Mouse (Mus musculus): ENCODE data around the gene Cradd. TPM values are rescaled to one million over a fixed set of nuclear protein-coding genes. Genes with fewer than 3 reads are reported as not detected.

Cradd gene
- polyA plus RNA-seq, 1 experiment from 2014 or later, result 12.9 TPM

- 29% methylated on average over 6 of the region's 6 CpGs for WGBS
- no peak for ATAC-seq (ENCODE audit: borderline replicate concordance, extremely low read depth, low FRiP score, low TSS enrichment)
- H3K27ac ChIP-seq, result no peak overlapping the region
- H3K4me3 ChIP-seq, result no peak overlapping the region
- H3K4me2 ChIP-seq, result no peak overlapping the region
- no peak overlapping the region for H3K9ac ChIP-seq
- no peaks in the 10 kb centered on the region for H3K9me3 ChIP-seq
- H3K36me3 ChIP-seq, result no peaks in the 10 kb centered on the region
- no peaks in the 10 kb centered on the region for H3K27me3 ChIP-seq
- no peaks in the 10 kb centered on the region for H3K4me1 ChIP-seq
Measured at GRCm38 (mm10) chr10:95355678-95356268, 31.8 kb upstream of the Cradd start.

- no peaks in the 10 kb centered on the region for H3K9me3 ChIP-seq
- ATAC-seq (ENCODE audit: borderline replicate concordance, extremely low read depth, low FRiP score, low TSS enrichment), result no peak
- no peak overlapping the region for H3K9ac ChIP-seq
- no peak overlapping the region for H3K4me3 ChIP-seq
- H3K27ac ChIP-seq, result no peak overlapping the region
- H3K27me3 ChIP-seq, result no peaks in the 10 kb centered on the region
- no peaks in the 10 kb centered on the region for H3K36me3 ChIP-seq
- no peaks in the 10 kb centered on the region for H3K4me1 ChIP-seq
- no peak overlapping the region for H3K4me2 ChIP-seq
Measured at GRCm38 (mm10) chr10:95354673-95355072, 30.7 kb upstream of the Cradd start.

GRCm38 (mm10) chr10:95354047-95354446, 30.1 kb upstream of the Cradd start:
- Histone ChIP-seq H3K27ac (no peak overlapping the region), H3K4me2 (no peak overlapping the region), H3K4me1 (no peaks in the 10 kb centered on the region), H3K36me3 (no peaks in the 10 kb centered on the region), H3K27me3 (no peaks in the 10 kb centered on the region), H3K9me3 (no peaks in the 10 kb centered on the region), H3K4me3 (no peak overlapping the region), H3K9ac (no peak overlapping the region)
- WGBS, result 82% methylated on average over 6 of the region's 6 CpGs
- no peak for ATAC-seq (ENCODE audit: borderline replicate concordance, extremely low read depth, low FRiP score, low TSS enrichment)

- Histone ChIP-seq H3K36me3 (no peaks in the 10 kb centered on the region), H3K4me3 (no peak overlapping the region), H3K27ac (no peak overlapping the region), H3K9ac (no peak overlapping the region), H3K4me1 (no peaks in the 10 kb centered on the region), H3K4me2 (no peak overlapping the region), H3K9me3 (no peaks in the 10 kb centered on the region), H3K27me3 (no peaks in the 10 kb centered on the region)
- ATAC-seq (ENCODE audit: borderline replicate concordance, extremely low read depth, low FRiP score, low TSS enrichment), result no peak
- WGBS, result 54% methylated on average over 3 of the region's 3 CpGs
Measured at GRCm38 (mm10) chr10:95348457-95348856, 24.5 kb upstream of the Cradd start.

GRCm38 (mm10) chr10:95347776-95348175, 23.8 kb upstream of the Cradd start:
- Histone ChIP-seq H3K4me2 (no peak overlapping the region), H3K27me3 (no peaks in the 10 kb centered on the region), H3K36me3 (no peaks in the 10 kb centered on the region), H3K9me3 (no peaks in the 10 kb centered on the region), H3K9ac (no peak overlapping the region), H3K27ac (no peak overlapping the region), H3K4me1 (no peaks in the 10 kb centered on the region), H3K4me3 (no peak overlapping the region)
- 65% methylated on average over 3 of the region's 3 CpGs for WGBS
- no peak for ATAC-seq (ENCODE audit: borderline replicate concordance, extremely low read depth, low FRiP score, low TSS enrichment)

- H3K9ac ChIP-seq, result no peak overlapping the region
- no peak for ATAC-seq (ENCODE audit: borderline replicate concordance, extremely low read depth, low FRiP score, low TSS enrichment)
- no peaks in the 10 kb centered on the region for H3K9me3 ChIP-seq
- no peaks in the 10 kb centered on the region for H3K4me1 ChIP-seq
- H3K27me3 ChIP-seq, result no peaks in the 10 kb centered on the region
- WGBS, result 79% methylated on average over 10 of the region's 10 CpGs
- H3K4me2 ChIP-seq, result no peak overlapping the region
- H3K27ac ChIP-seq, result no peak overlapping the region
- H3K4me3 ChIP-seq, result no peak overlapping the region
- no peaks in the 10 kb centered on the region for H3K36me3 ChIP-seq
Measured at GRCm38 (mm10) chr10:95342833-95343590, 19.1 kb upstream of the Cradd start.

GRCm38 (mm10) chr10:95340676-95341075, 16.7 kb upstream of the Cradd start:
- no peak for ATAC-seq (ENCODE audit: borderline replicate concordance, extremely low read depth, low FRiP score, low TSS enrichment)
- peaks cover 7% of the 10 kb centered on the region; the same call in 1 of the 2 replicates for H3K4me1 ChIP-seq
- H3K4me2 ChIP-seq, result no peak overlapping the region
- H3K9ac ChIP-seq, result no peak overlapping the region
- no peaks in the 10 kb centered on the region for H3K27me3 ChIP-seq
- no peaks in the 10 kb centered on the region for H3K9me3 ChIP-seq
- H3K36me3 ChIP-seq, result no peaks in the 10 kb centered on the region
- no peak overlapping the region for H3K27ac ChIP-seq
- H3K4me3 ChIP-seq, result no peak overlapping the region
- WGBS, result 87% methylated on average over 4 of the region's 4 CpGs

- Histone ChIP-seq H3K4me3 (no peak overlapping the region), H3K4me1 (peaks cover 7% of the 10 kb centered on the region; the same call in 1 of the 2 replicates), H3K36me3 (no peaks in the 10 kb centered on the region), H3K9me3 (no peaks in the 10 kb centered on the region), H3K27me3 (no peaks in the 10 kb centered on the region), H3K9ac (no peak overlapping the region), H3K4me2 (no peak overlapping the region), H3K27ac (no peak overlapping the region)
- no peak for ATAC-seq (ENCODE audit: borderline replicate concordance, extremely low read depth, low FRiP score, low TSS enrichment)
- 73% methylated on average over 5 of the region's 5 CpGs for WGBS
Measured at GRCm38 (mm10) chr10:95337589-95337988, 13.7 kb upstream of the Cradd start.

GRCm38 (mm10) chr10:95336781-95337544, 13.0 kb upstream of the Cradd start:
- H3K27ac ChIP-seq, result no peak overlapping the region
- no peak for ATAC-seq (ENCODE audit: borderline replicate concordance, extremely low read depth, low FRiP score, low TSS enrichment)
- H3K27me3 ChIP-seq, result no peaks in the 10 kb centered on the region
- no peaks in the 10 kb centered on the region for H3K36me3 ChIP-seq
- no peak overlapping the region for H3K4me3 ChIP-seq
- 11% methylated on average over 4 of the region's 4 CpGs for WGBS
- H3K9me3 ChIP-seq, result no peaks in the 10 kb centered on the region
- H3K4me1 ChIP-seq, result peaks cover 7% of the 10 kb centered on the region; the same call in 1 of the 2 replicates
- no peak overlapping the region for H3K4me2 ChIP-seq
- no peak overlapping the region for H3K9ac ChIP-seq

GRCm38 (mm10) chr10:95334826-95335225, 10.9 kb upstream of the Cradd start:
- H3K36me3 ChIP-seq, result no peaks in the 10 kb centered on the region
- no peak overlapping the region for H3K4me2 ChIP-seq
- no peak overlapping the region for H3K27ac ChIP-seq
- H3K9ac ChIP-seq, result no peak overlapping the region
- H3K27me3 ChIP-seq, result no peaks in the 10 kb centered on the region
- 54% methylated on average over 1 of the region's 1 CpGs for WGBS
- no peak overlapping the region for H3K4me3 ChIP-seq
- H3K9me3 ChIP-seq, result no peaks in the 10 kb centered on the region
- H3K4me1 ChIP-seq, result peaks cover 7% of the 10 kb centered on the region; the same call in 1 of the 2 replicates
- no peak for ATAC-seq (ENCODE audit: borderline replicate concordance, extremely low read depth, low FRiP score, low TSS enrichment)

GRCm38 (mm10) chr10:95332596-95332995, 8.7 kb upstream of the Cradd start:
- H3K27me3 ChIP-seq, result no peaks in the 10 kb centered on the region
- ATAC-seq (ENCODE audit: borderline replicate concordance, extremely low read depth, low FRiP score, low TSS enrichment), result no peak
- no peak overlapping the region for H3K4me3 ChIP-seq
- H3K4me2 ChIP-seq, result no peak overlapping the region
- 86% methylated on average over 3 of the region's 3 CpGs for WGBS
- no peak overlapping the region for H3K27ac ChIP-seq
- no peaks in the 10 kb centered on the region for H3K36me3 ChIP-seq
- H3K9ac ChIP-seq, result no peak overlapping the region
- H3K9me3 ChIP-seq, result no peaks in the 10 kb centered on the region
- H3K4me1 ChIP-seq, result peaks cover 7% of the 10 kb centered on the region; the same call in 1 of the 2 replicates
